Mouse (Mus musculus): ENCODE data around the gene Agtpbp1.

The Agtpbp1 gene

DNA sequence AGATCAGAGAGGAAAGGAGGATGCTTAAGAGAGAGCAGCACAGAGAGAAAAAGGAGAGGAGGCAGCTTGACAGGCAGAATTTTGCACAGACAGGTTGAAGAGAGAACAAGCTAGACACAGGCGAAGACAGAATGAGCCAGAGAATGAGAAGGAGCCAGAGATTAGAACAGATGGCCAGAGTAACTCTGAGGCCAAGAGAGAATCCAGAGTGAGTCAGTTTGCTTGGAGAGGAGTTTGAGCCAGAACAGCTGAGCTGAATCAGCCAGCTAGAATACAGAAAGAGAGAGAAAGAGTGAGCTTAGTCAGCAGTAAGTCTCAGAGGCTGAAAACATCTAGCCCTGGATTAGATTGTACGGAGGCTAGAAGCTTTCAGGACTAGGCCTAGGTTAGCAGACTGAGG lies 12.5 kb downstream of the Agtpbp1 start:
- no peak for DNase-seq (ENCODE audit: low read depth, low spot score)

DNA sequence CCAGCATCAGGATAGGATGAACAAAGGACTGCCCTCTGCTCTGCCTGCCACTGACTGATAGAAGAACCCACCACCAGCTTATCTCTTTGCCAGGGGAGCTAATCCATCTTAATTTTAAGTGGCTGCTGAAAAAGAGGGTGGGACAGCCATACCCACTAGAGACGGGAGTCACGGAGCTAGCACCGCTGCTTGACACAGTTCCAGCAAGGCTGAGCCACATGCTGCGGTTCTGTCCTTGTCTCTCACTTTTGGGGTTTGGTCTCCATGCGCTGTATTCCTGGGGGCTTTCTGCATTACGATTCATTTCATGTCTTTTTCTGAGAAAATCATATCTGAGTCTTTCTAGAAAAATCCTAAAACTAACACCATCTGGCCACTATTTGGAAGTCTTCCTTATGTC lies 13.9 kb downstream of the Agtpbp1 start:
- DNase-seq (ENCODE audit: low read depth, low spot score): no peak

- no peak for DNase-seq (ENCODE audit: low read depth, low spot score)
Observed at GRCm38 (mm10) chr13:59565945-59566520, 19.0 kb downstream of the Agtpbp1 start.

GRCm38 (mm10) chr13:59564923-59565322 lies 20.1 kb downstream of the Agtpbp1 start:
- DNase-seq (ENCODE audit: low read depth, low spot score): no peak

DNA sequence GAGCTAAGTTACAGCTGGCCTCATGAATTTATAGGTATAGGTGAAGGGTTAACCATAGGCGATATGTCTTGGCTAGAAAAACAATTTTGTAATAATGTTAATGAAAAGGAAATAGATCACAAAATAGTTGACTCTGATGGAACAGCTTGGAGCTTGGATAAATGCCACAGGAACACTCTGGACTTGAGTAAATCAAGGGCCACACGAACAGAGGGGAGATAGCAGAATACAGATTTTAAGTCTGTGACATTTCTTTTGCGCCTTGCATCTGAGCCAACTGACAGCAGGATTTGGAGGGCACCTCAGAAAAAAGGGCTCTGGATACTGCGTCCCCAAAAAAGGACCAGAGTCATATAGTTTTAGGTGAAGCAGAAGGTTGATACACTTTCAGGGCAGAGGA lies 20.5 kb downstream of the Agtpbp1 start:
- DNase-seq (ENCODE audit: low read depth, low spot score): no peak

- DNase-seq (ENCODE audit: low read depth, low spot score): no peak
Observed at GRCm38 (mm10) chr13:59562471-59562870, 22.6 kb downstream of the Agtpbp1 start.

DNA sequence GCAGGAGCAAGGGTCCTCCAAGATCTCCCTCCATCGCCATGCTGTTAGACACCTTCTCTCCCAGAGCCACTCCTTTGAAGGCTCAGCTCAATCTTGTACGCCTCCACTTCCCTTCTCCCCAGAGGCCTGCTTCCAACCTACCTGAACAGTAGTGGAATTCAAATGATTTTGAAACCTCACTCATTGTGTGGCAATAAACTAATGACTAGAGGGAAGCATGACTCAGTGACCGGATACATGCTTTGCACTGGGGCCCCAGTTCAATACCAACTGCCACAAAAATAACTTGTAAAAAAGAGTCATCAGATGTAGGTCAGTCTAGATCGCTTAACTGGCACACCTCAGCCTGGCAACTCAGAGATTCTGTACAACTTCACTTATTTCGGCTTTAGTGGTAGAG lies 26.3 kb downstream of the Agtpbp1 start:
- DNase-seq (ENCODE audit: low read depth, low spot score): no peak

- peak; percentile 92 for DNase-seq (ENCODE audit: low read depth, low spot score)
Observed at GRCm38 (mm10) chr13:59557185-59557985, 27.6 kb downstream of the Agtpbp1 start.

- peak; percentile 56 for DNase-seq (ENCODE audit: low read depth, low spot score)
Observed at GRCm38 (mm10) chr13:59556670-59557069, 28.4 kb downstream of the Agtpbp1 start.

GRCm38 (mm10) chr13:59555613-59556192 lies 29.3 kb downstream of the Agtpbp1 start:
- DNase-seq (ENCODE audit: low read depth, low spot score): no peak

DNA sequence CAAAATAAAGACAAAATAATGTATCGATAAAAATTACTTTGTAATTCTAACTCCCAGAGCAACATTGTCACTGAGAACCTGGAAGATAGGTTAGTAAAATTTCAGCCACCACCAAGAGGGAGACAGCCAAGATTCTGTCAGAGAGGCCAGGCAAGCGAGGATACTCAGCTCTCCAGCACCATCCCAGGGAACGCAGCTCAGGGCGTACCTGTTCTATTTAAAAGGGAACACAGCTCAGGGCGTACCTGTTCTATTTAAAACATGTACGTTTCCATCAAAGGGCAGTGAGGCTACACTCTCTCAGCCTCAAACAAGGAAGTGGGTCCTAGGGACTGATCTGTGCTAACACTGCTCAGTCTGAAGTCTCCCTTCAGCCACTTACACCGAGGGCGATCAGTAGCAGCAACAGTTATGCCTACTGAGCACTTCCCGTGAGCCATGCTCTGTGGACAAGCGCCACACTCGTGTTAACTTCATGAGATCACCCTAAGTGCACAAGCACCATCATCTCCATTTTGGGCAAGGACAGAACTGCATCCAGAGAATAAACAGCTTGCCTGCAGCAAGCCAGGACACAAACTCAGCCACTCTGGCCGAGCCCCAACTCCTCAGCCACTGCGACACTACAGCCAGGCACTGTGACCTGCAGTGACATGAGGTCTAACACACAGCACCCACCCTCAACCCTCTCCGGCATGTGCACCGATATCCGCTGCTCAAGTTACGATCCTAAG lies 30.1 kb downstream of the Agtpbp1 start:
- no peak for DNase-seq (ENCODE audit: low read depth, low spot score)

- DNase-seq (ENCODE audit: low read depth, low spot score): no peak
Observed at GRCm38 (mm10) chr13:59552751-59553150, 32.3 kb downstream of the Agtpbp1 start.

DNA sequence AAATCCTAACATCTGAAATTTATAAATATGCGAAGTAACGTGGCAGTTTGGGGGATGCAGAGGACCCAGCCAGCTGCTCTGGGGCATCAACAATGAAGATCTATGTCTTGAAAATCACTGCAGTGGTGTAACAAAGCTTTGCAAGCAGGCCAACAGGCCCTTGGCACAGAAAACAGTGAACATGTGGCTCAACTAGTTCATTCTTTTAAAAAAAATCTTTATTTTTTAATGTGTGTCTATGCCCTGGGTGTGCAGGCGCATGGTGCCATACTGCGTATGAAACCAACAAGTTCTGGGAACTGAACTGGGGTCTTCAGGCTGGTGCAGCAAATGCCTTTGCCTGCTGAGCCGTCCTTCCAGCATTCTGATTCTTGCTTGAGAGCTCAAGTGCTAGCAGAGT lies 32.7 kb downstream of the Agtpbp1 start:
- DNase-seq (ENCODE audit: low read depth, low spot score): no peak

DNA sequence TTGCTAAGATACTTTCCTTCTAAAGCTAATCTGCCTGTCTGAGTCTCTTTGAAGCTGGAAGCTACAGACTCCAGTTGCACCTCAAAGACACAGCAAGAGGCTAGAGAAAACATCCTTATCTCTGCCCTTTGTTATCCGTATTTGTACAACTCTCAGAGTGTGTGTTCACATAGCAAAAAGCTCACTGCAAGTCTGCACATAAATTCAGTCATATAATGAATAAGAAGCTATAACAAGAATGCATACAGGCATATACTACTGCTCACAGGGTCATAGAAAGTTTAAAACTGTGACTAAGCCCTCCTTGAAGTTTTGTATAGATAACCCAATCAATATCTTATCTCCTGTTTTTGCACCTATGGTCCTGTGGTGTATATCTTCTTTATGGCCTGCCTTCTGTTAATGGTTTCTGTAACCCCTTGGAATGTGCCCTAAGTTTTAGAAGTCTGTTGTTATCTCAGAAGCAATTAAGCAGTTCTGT lies 35.7 kb downstream of the Agtpbp1 start:
- DNase-seq (ENCODE audit: low read depth, low spot score): no peak

GRCm38 (mm10) chr13:59547716-59548115 lies 37.3 kb downstream of the Agtpbp1 start:
- no peak for DNase-seq (ENCODE audit: low read depth, low spot score)

DNA sequence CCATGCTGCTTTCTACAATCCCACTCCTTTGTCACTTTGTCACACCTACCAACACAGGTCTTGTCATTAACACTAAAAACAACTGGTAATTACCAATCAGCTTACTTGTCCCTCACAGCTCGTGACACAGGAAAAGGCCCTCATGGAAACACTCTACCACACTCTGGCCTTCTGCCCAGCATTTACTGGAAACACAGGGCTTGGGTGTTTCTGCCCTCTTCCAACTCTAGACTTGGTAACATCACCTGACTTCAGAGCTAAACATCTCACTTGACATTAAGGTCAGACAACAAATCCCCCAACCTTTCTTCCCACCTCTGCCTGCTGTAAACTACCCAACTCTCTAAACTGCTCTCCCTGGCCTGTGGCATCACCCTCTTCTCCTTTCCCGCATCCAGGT lies 37.9 kb downstream of the Agtpbp1 start:
- DNase-seq (ENCODE audit: low read depth, low spot score): no peak

DNA sequence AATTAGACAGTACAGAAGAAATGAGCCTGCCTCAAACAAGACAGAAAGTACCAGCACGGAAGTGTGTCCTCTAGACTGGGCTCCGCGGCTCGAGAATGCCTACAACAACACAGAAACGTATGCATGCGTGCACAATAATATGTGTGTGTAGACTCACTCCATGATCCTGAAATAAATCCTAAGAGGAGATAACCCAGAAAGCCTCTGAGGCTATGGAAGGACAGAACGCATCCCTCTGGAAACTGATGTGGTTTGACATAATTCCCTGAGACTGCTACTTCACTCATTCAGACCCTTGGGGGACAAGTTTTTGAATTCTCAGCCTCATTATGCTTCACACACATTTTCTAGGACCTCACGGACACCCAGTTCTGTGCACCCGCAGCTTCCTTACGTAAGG lies 42.6 kb downstream of the Agtpbp1 start:
- no peak for DNase-seq (ENCODE audit: low read depth, low spot score)

- no peak for DNase-seq (ENCODE audit: low read depth, low spot score)
Observed at GRCm38 (mm10) chr13:59540030-59540429, 45.0 kb downstream of the Agtpbp1 start.

DNA sequence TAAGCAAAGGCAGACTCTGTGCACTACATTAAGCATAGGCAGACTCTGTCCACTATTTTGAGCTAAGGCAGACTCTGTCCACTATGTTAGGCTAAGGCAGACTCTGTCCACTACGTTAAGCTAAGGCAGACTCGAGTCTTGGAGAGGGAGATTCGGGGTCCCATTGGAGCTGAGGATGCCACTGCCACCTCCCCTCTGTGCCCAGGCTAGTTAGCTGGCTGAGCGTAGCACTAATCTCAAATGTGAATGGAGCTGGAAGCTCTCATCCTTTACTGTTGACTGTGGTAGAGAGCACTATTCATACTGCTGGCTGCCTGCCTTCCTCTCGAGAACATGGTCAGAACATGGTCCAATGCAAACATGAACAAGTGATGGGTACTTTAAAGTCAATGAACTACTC lies 46.4 kb downstream of the Agtpbp1 start:
- no peak for DNase-seq (ENCODE audit: low read depth, low spot score)

- DNase-seq (ENCODE audit: low read depth, low spot score): no peak
Observed at GRCm38 (mm10) chr13:59536631-59537030, 48.4 kb downstream of the Agtpbp1 start.

- no peak for DNase-seq (ENCODE audit: low read depth, low spot score)
Observed at GRCm38 (mm10) chr13:59535746-59536145, 49.3 kb downstream of the Agtpbp1 start.

- DNase-seq (ENCODE audit: low read depth, low spot score): no peak
Observed at GRCm38 (mm10) chr13:59534301-59534700, 50.7 kb downstream of the Agtpbp1 start.

Data from CD4-positive helper T cell, adult 2 months (primary cell).